Mouse (Mus musculus) gastrocnemius, adult 2 months (tissue): ENCODE results near the gene Vps51. TPM values are rescaled to one million over a fixed set of nuclear protein-coding genes. Genes with fewer than 3 reads are reported as not detected.

ENCODE experiments used
- DNase-seq: peaks from one replicate; pipeline ENCODE4 v3.0.0; 2022
- H3K27ac ChIP-seq: fragments of 200-600 bp; 2 replicates; pipeline ENCODE4 v1.8.1; 2022; ENCODE audit warnings: mild to moderate bottlenecking
- H3K4me3 ChIP-seq: fragments of 200-600 bp; 2 replicates; pipeline ENCODE4 v1.8.1; 2022; ENCODE audit warnings: mild to moderate bottlenecking, moderate library complexity
- CTCF ChIP-seq: fragments of 200-600 bp; IDR thresholded peaks from 2 replicates; pipeline ENCODE4 v1.8.1; 2022; ENCODE audit warnings: antibody characterized with exemption, mild to moderate bottlenecking, moderate library complexity
- intact Hi-C: fragments of 180-260 bp; cut with DNase I; formaldehyde crosslinking; loops from one replicate; pipeline ENCODE4 v1.15.1; 2025
- long read RNA-seq, 2 experiments: library from polyadenylated mRNA; stranded (forward); transcript quantifications; one replicate each; pipeline ENCODE4 v2.0.0; 2021
- total RNA-seq, 2 experiments: library from RNA; stranded (reverse); gene quantifications; 2 replicates each; pipeline ENCODE4 v1.2.3; 2021

Gene Vps51
- total RNA-seq, result 10 to 100 TPM; 20.6 to 23.9 TPM
- long read RNA-seq, experiment 1, transcript Vps51-201 (10 exons, 2,675 nt), result major isoform, 26 of 33 reads
- long read RNA-seq, experiment 1, partial matches to known transcripts, result 3 of 33 reads
- long read RNA-seq, experiment 1, other reads (novel, unspliced or antisense), result 3 of 33 reads
- long read RNA-seq, experiment 2, transcript Vps51-201 (10 exons, 2,675 nt), result major isoform, 29 of 40 reads
- long read RNA-seq, experiment 2, partial matches to known transcripts, result 5 of 40 reads
- long read RNA-seq, experiment 2, other reads (novel, unspliced or antisense), result 6 of 40 reads

GRCm38 (mm10) chr19:6076564-6077393 is at the start of gene Vps51:
Gene Vps51, minus strand, starts transcription at chr19:6077231.
- peak within 1 kb of the TSS; percentile 75 for H3K4me3 ChIP-seq
- H3K27ac ChIP-seq, result peak within 1 kb of the TSS; percentile 94
- intact Hi-C loops, result loop anchor here (2.0 kb wide), 1 partner anchor 16 kb away; the partner anchor contains the start of gene Znhit2
- TF ChIP-seq CTCF, result no peak
- peak; percentile 88 for DNase-seq

- TF ChIP-seq CTCF, result peak; percentile 88
- Histone ChIP-seq H3K4me3 (no peak overlapping the region), H3K27ac (no peak overlapping the region)
- peak; percentile 50 for DNase-seq
- intact Hi-C loops, result loop anchor here (2.0 to 10.0 kb wide), 2 partner anchors 161 to 209 kb away; partner anchors contain the start of genes Men1 and Pola2
Observed at GRCm38 (mm10) chr19:6126289-6126688, 49.3 kb upstream of the Vps51 start.

GRCm38 (mm10) chr19:6124898-6125297 is 47.9 kb upstream of the Vps51 start:
- DNase-seq, result no peak
- Histone ChIP-seq H3K27ac (no peak overlapping the region), H3K4me3 (no peak overlapping the region)
- intact Hi-C loops, result loop anchor here (10.0 kb wide), 1 partner anchor 210 kb away; the partner anchor contains the start of gene Men1
- TF ChIP-seq CTCF, result no peak

- no peak for TF ChIP-seq CTCF
- Histone ChIP-seq H3K27ac (no peak overlapping the region), H3K4me3 (no peak overlapping the region)
- intact Hi-C loops, result loop anchor here (10.0 kb wide), 1 partner anchor 211 kb away; the partner anchor contains the start of gene Men1
- DNase-seq, result no peak
Observed at GRCm38 (mm10) chr19:6123330-6123729, 46.3 kb upstream of the Vps51 start.

- no peak for TF ChIP-seq CTCF
- Histone ChIP-seq H3K4me3 (no peak overlapping the region), H3K27ac (no peak overlapping the region)
- DNase-seq, result no peak
- intact Hi-C loops, result loop anchor here (10.0 kb wide), 1 partner anchor 213 kb away; the partner anchor contains the start of gene Men1
Observed at GRCm38 (mm10) chr19:6121761-6122160, 44.7 kb upstream of the Vps51 start.

- intact Hi-C loops, result loop anchor here (5.0 kb wide), 1 partner anchor 71 kb away; the partner anchor contains the start of gene Syvn1
- H3K27ac ChIP-seq, result peak overlapping the region; percentile 92
- no peak for DNase-seq
Observed at GRCm38 (mm10) chr19:6118677-6119185, 41.7 kb upstream of the Vps51 start.

GRCm38 (mm10) chr19:6117986-6118676 is 41.1 kb upstream of the Vps51 start, which contains the start of gene Sac3d1:
Gene Sac3d1, minus strand, starts transcription at chr19:6118650.
- TF ChIP-seq CTCF, result no peak; the same call in 1 of the 2 replicates
- intact Hi-C loops, result loop anchor here (2.0 to 5.0 kb wide), 2 partner anchors 33 to 71 kb away; partner anchors contain the start of genes Cdca5, Syvn1 and Zfpl1
- peak; percentile 88 for DNase-seq
- Histone ChIP-seq H3K27ac (peak within 1 kb of the TSS; percentile 92), H3K4me3 (peak within 1 kb of the TSS; percentile 78)

More at GRCm38 (mm10) chr19:6118677-6119185, 41.7 kb upstream of the Vps51 start:
- H3K4me3 ChIP-seq, result peak overlapping the region; percentile 78
- no peak for TF ChIP-seq CTCF

GRCm38 (mm10) chr19:6117346-6117985 is 40.4 kb upstream of the Vps51 start:
- intact Hi-C loops, result loop anchor here (2.0 to 5.0 kb wide), 2 partner anchors 33 to 70 kb away; partner anchors contain the start of genes Cdca5, Syvn1 and Zfpl1
- no peak for DNase-seq
- peak overlapping the region; percentile 92 for H3K27ac ChIP-seq
- TF ChIP-seq CTCF, result no peak
- peak overlapping the region; percentile 78 for H3K4me3 ChIP-seq

GRCm38 (mm10) chr19:6116113-6116850 is 39.3 kb upstream of the Vps51 start:
- no peak for TF ChIP-seq CTCF
- intact Hi-C loops, result loop anchor here (2.0 to 5.0 kb wide), 2 partner anchors 31 to 69 kb away; partner anchors contain the start of genes Cdca5, Syvn1 and Zfpl1
- Histone ChIP-seq H3K27ac (peak overlapping the region; percentile 92; the same call in 1 of the 2 replicates), H3K4me3 (peak overlapping the region; percentile 78)
- no peak for DNase-seq

GRCm38 (mm10) chr19:6113116-6113515 is 36.1 kb upstream of the Vps51 start:
- Histone ChIP-seq H3K4me3 (no peak overlapping the region), H3K27ac (no peak overlapping the region)
- DNase-seq, result no peak
- no peak for TF ChIP-seq CTCF
- intact Hi-C loops, result no loop called here
